Mouse (Mus musculus): ENCODE data around the gene Gtf3c4.

Gtf3c4 gene

GRCm38 (mm10) chr2:28774073-28774472 lies 66.1 kb downstream of the Gtf3c4 start:
- H3K36me3 ChIP-seq (ENCODE audit: insufficient read depth, low read length) = no peaks in the 10 kb centered on the region
- H3K4me3 ChIP-seq (replicated peaks; ENCODE audit: low read length) = no peak overlapping the region
- no peaks in the 10 kb centered on the region for H3K9me3 ChIP-seq (ENCODE audit: low read length)
- peaks cover 16% of the 10 kb centered on the region; the same call in 1 of the 2 replicates for H3K27me3 ChIP-seq (ENCODE audit: insufficient read depth, low read length)
- TF ChIP-seq NANOG (IDR thresholded peaks at IDR 0.05; ENCODE audit: borderline replicate concordance, low read length) (no peak), CTCF (conservative IDR thresholded peaks at IDR 0.05; ENCODE audit: low read length) (no peak), POU5F1 (IDR thresholded peaks at IDR 0.05; ENCODE audit: borderline replicate concordance, low read length) (no peak)
- H3K4me1 ChIP-seq (replicated peaks; ENCODE audit: low read depth, low read length) = no peaks in the 10 kb centered on the region
